Mouse (Mus musculus): ENCODE results near the gene Tnfrsf19.

DNA sequence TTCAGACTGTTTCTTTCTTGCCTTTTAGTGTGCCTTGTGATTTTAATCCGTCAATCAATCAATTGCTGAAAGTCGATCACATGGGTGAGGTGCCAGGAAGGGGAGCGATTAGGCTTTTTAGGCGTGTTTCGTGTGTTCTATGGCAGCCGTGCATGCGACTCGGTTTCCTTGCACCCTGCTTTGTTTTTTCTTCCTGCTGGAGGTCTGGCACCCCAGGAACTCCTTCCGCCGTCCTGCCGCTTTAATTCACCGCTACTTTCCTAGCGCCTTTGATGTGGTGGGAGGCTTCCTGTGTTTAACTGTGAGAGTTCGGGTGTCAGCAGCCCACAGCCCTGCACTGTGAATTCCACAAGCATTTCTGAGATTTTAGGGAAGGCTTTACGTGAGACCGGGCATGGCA is 10.2 kb upstream of the Tnfrsf19 start:
- TF ChIP-seq CTCF (conservative IDR thresholded peaks at IDR 0.05; ENCODE audit: low read length) = no peak
- TF ChIP-seq NANOG (IDR thresholded peaks at IDR 0.05; ENCODE audit: borderline replicate concordance, low read length) = no peak
- TF ChIP-seq POU5F1 (IDR thresholded peaks at IDR 0.05; ENCODE audit: borderline replicate concordance, low read length) = no peak

Measured in E14TG2a.4 (cell line).